29 mouse cellular contexts compared by ENCODE assay signal in genomic region chr7:35293464-35293863, GRCm38 (mm10). TPM values are rescaled to one million over a fixed set of nuclear protein-coding genes. Genes with fewer than 3 reads are reported as not detected.
A peak's percentile ranks its signal among the peaks of the same experiment; 100 is the strongest.
DNase-seq lines count a peak whose midpoint lies in the region; ATAC-seq lines count a peak whose summit lies in the region.
"Had no signal": no experiment of that assay in that cellular context is flagged by ENCODE, and none has a peak within 500 bp of the region (broad histone marks: within the 10 kb centered on the region; RNA-seq: fewer than 3 reads in every experiment).

No protein-coding gene starts in this region.

- H3K4me3 ChIP-seq in midbrain, embryonic 13.5 days (replicated peaks): no peak overlapping the region
- H3K4me3 ChIP-seq: embryonic facial prominence, embryonic 10.5 days; embryonic facial prominence, embryonic 15.5 days; forebrain, embryonic 13.5 days; lung, embryonic 15.5 days; myocyte; neural tube, embryonic 12.5 days had no signal

- intact Hi-C loops in left cerebral cortex, postnatal 4 days (cut with DNase I): no loop called here
- intact Hi-C loops in left cerebral cortex, postnatal 25 days (cut with DNase I): no loop called here

- H3K4me2 ChIP-seq in midbrain, embryonic 13.5 days (replicated peaks): no peak overlapping the region
- H3K4me2 ChIP-seq: embryonic facial prominence, embryonic 15.5 days; forebrain, embryonic 13.5 days; heart, embryonic 11.5 days; hindbrain, embryonic 14.5 days; lung, embryonic 15.5 days; midbrain, embryonic 11.5 days; neural tube, embryonic 12.5 days had no signal

- H3K36me3 ChIP-seq in midbrain, embryonic 13.5 days: peaks cover 91% of the 10 kb centered on the region

- no peaks in the 10 kb centered on the region for H3K4me1 ChIP-seq in midbrain, embryonic 13.5 days (replicated peaks)
- H3K4me1 ChIP-seq: embryonic facial prominence, embryonic 10.5 days; embryonic facial prominence, embryonic 15.5 days; forebrain, embryonic 13.5 days; lung, embryonic 15.5 days; neural tube, embryonic 12.5 days had no signal

- no peak overlapping the region for H3K27ac ChIP-seq in midbrain, embryonic 13.5 days
- H3K27ac ChIP-seq: embryonic facial prominence, embryonic 10.5 days; embryonic facial prominence, embryonic 15.5 days; forebrain, embryonic 13.5 days; hindbrain, embryonic 14.5 days; liver, embryonic 14.5 days; lung, embryonic 15.5 days; neural tube, embryonic 12.5 days had no signal

- ATAC-seq in midbrain, embryonic 13.5 days: no peak
- ATAC-seq: CD4-positive, CD25-positive, alpha-beta regulatory T cell, adult 4 months; forebrain, embryonic 13.5 days; inflammation-experienced regulatory T-cells, adult 6 months had no signal

- peak; percentile 82 for DNase-seq in heart, adult 11 months
- DNase-seq in heart, postnatal 4 days: no peak
- peak; percentile 18 for DNase-seq in left cerebral cortex, postnatal 4 days
- DNase-seq in left cerebral cortex, postnatal 25 days (ENCODE audit: low spot score in 2 of 2): no peak
- DNase-seq in R1 (ENCODE audit: low read depth, low spot score): peak; percentile 41
- DNase-seq in lung, adult 18-20 months: no peak
- DNase-seq: adrenal gland, postnatal 10 days; cerebellum, adult 11 months; gastrocnemius, postnatal 14 days; heart, adult 18-20 months; heart, postnatal 36 days; kidney, adult 9 months; kidney, postnatal 25 days; right cerebral cortex, postnatal 4 days; thymus, postnatal 4 days had no signal

- H3K27me3 ChIP-seq in midbrain, embryonic 13.5 days: no peaks in the 10 kb centered on the region
- H3K27me3 ChIP-seq: embryonic facial prominence, embryonic 15.5 days; forebrain, embryonic 13.5 days; lung, embryonic 15.5 days; neural tube, embryonic 12.5 days had no signal

- H3K9ac ChIP-seq in midbrain, embryonic 13.5 days (replicated peaks): no peak overlapping the region
- H3K9ac ChIP-seq: embryonic facial prominence, embryonic 15.5 days; forebrain, embryonic 13.5 days; hindbrain, embryonic 14.5 days; liver, embryonic 14.5 days; lung, embryonic 15.5 days; neural tube, embryonic 12.5 days had no signal

- H3K9me3 ChIP-seq in midbrain, embryonic 13.5 days: no peaks in the 10 kb centered on the region
- H3K9me3 ChIP-seq: embryonic facial prominence, embryonic 10.5 days; embryonic facial prominence, embryonic 15.5 days; forebrain, embryonic 13.5 days; lung, embryonic 15.5 days; neural tube, embryonic 12.5 days had no signal

- WGBS in midbrain, embryonic 13.5 days: 93% methylated on average over 13 of the region's 13 CpGs

RNA-seq across cellular contexts. Expression of gene Gpatch1, which starts 24.8 kb away (rescaled TPM):
- 10 to 100 TPM; 11.4 to 12.7 TPM for total RNA-seq in heart, postnatal 4 days (2021)
- 10 to 100 TPM; 26.7 to 31.7 TPM for total RNA-seq in left cerebral cortex, postnatal 4 days (2021)
- total RNA-seq in left cerebral cortex, postnatal 25 days (2021): 10 to 100 TPM; 23.3 to 26.4 TPM
- 21.4 and 23.6 TPM in 2 replicates for polyA plus RNA-seq in midbrain, embryonic 13.5 days (2015; fragmentation: Nextera tagmentation; extraction: Ambion mirVana)

RNA-seq across cellular contexts. Expression of gene Rhpn2, which starts 40.5 kb away (rescaled TPM):
- 1 to 10 TPM; 4.1 to 4.4 TPM for total RNA-seq in heart, postnatal 4 days (2021)
- total RNA-seq in left cerebral cortex, postnatal 4 days (2021): 1 to 10 TPM; 1.6 to 2.0 TPM
- total RNA-seq in left cerebral cortex, postnatal 25 days (2021): 1 to 10 TPM; 3.4 to 4.2 TPM
- polyA plus RNA-seq in midbrain, embryonic 13.5 days (2015; fragmentation: Nextera tagmentation; extraction: Ambion mirVana): 1.3 and 1.5 TPM in 2 replicates
- total RNA-seq: megakaryocyte, adult 5-6 weeks had no signal

Comparison
In these comparisons a context has a peak if more than half of its experiments do, and no peak if none do; other contexts are left out.
1. DNase-seq: peak in heart, adult 11 months (single experiment), left cerebral cortex, postnatal 4 days (single experiment) and R1 (single experiment); none in heart, postnatal 4 days (single experiment), left cerebral cortex, postnatal 25 days (0 of 2) and lung, adult 18-20 months (0 of 2).